In genomic region chr7:131881876-131882615, GRCm38 (mm10) we compare ENCODE assay signal across 9 mouse cellular contexts.
DNase-seq lines count a peak whose midpoint lies in the region; ATAC-seq and TF ChIP-seq lines count a peak whose summit lies in the region.
"Had no signal": no experiment of that assay in that cellular context is flagged by ENCODE, and none has a peak within 500 bp of the region (broad histone marks: within the 10 kb centered on the region; RNA-seq: fewer than 3 reads in every experiment).

No protein-coding gene starts in this region.

- DNase-seq in 416B (ENCODE audit: low read depth): peak; percentile 40
- peak; percentile 48 for DNase-seq in R1 (ENCODE audit: low read depth, low spot score)
- DNase-seq in cerebellum, postnatal 10 days: peak; percentile 93 to 95
- peak; percentile 78 to 81 for DNase-seq in frontal cortex, postnatal 36 days (ENCODE audit: low spot score in 2 of 2)
- peak; percentile 68 for DNase-seq in kidney, postnatal 14 days
- peak; percentile 3 to 14 (median 7) for DNase-seq in liver, embryonic 14.5 days (ENCODE audit: low read depth in 3 of 3, low spot score in 3 of 3)
- peak; percentile 76 for DNase-seq in ovary, postnatal 14 days (ENCODE audit: low spot score)
- DNase-seq in thymus, postnatal 10 days (ENCODE audit: low spot score in 2 of 2): peak; percentile 17 to 70

- no peak overlapping the region for H3K9ac ChIP-seq in liver, embryonic 14.5 days (replicated peaks)
- H3K9ac ChIP-seq: heart, embryonic 15.5 days had no signal

- H3K27ac ChIP-seq in liver, embryonic 14.5 days: no peak overlapping the region
- H3K27ac ChIP-seq: heart, embryonic 15.5 days had no signal

- H3K27me3 ChIP-seq in liver, embryonic 14.5 days (ENCODE audit: control insufficient read depth, insufficient read depth, low read length): no peaks in the 10 kb centered on the region

- 41% methylated on average over 5 of the region's 5 CpGs for WGBS in liver, embryonic 14.5 days (ENCODE audit: insufficient replicate concordance)

- peak; percentile 95 for TF ChIP-seq CTCF in liver, embryonic 14.5 days (IDR thresholded peaks at IDR 0.05; ENCODE audit: low read depth)

- no peaks in the 10 kb centered on the region for H3K9me3 ChIP-seq in liver, embryonic 14.5 days (ENCODE audit: control insufficient read depth, low read length)
- H3K9me3 ChIP-seq: heart, embryonic 15.5 days had no signal

- H3K4me3 ChIP-seq in liver, embryonic 14.5 days (ENCODE audit: insufficient read depth in 1 of 2, low read depth in 2 of 2, low read length in 2 of 2): no peak overlapping the region
- H3K4me3 ChIP-seq: heart, embryonic 15.5 days had no signal

- no peak overlapping the region for H3K4me2 ChIP-seq in liver, embryonic 14.5 days (ENCODE audit: low read depth)
- H3K4me2 ChIP-seq: heart, embryonic 15.5 days had no signal

- no peaks in the 10 kb centered on the region for H3K4me1 ChIP-seq in liver, embryonic 14.5 days (replicated peaks; ENCODE audit: control insufficient read depth in 2 of 2, insufficient read depth in 2 of 2, low read length in 1 of 2)
- H3K4me1 ChIP-seq: heart, embryonic 15.5 days had no signal

- H3K36me3 ChIP-seq in liver, embryonic 14.5 days (replicated peaks; ENCODE audit: control insufficient read depth, insufficient read depth, low read depth): no peaks in the 10 kb centered on the region
- H3K36me3 ChIP-seq: heart, embryonic 15.5 days had no signal

- no peak for TF ChIP-seq EP300 in liver, embryonic 14.5 days (IDR thresholded peaks at IDR 0.05; ENCODE audit: low read depth)

- no peak for ATAC-seq in liver, embryonic 14.5 days (ENCODE audit: insufficient read depth)

Comparison
In these comparisons a context has a peak if more than half of its experiments do, and no peak if none do; other contexts are left out.
1. DNase-seq: peak in every context shown above with its lines; median percentile 94 in cerebellum, postnatal 10 days; 80 in frontal cortex, postnatal 36 days; 76 in ovary, postnatal 14 days; 68 in kidney, postnatal 14 days; 48 in R1; 44 in thymus, postnatal 10 days; 40 in 416B; 7 in liver, embryonic 14.5 days.